Mouse (Mus musculus): Measurements from ENCODE around the gene Magohb. TPM values are rescaled to one million over a fixed set of nuclear protein-coding genes. Genes with fewer than 3 reads are reported as not detected.

The Magohb gene
- polyA plus RNA-seq, 1 experiment from 2014 or later: 50.6 TPM

- Histone ChIP-seq H3K9ac (replicated peaks; ENCODE audit: low read length) (no peak overlapping the region), H3K27ac (ENCODE audit: low read length) (no peak overlapping the region), H3K9me3 (ENCODE audit: low read length) (no peaks in the 10 kb centered on the region), H3K4me3 (ENCODE audit: low read length) (no peak overlapping the region), H3K36me3 (ENCODE audit: insufficient read depth, low read length) (no peaks in the 10 kb centered on the region), H3K27me3 (ENCODE audit: insufficient read depth, low read length) (no peaks in the 10 kb centered on the region), H3K4me2 (replicated peaks; ENCODE audit: low read depth, low read length) (no peak overlapping the region), H3K4me1 (ENCODE audit: insufficient read depth, low read length) (no peaks in the 10 kb centered on the region)
- 78% methylated on average over 5 of the region's 5 CpGs for WGBS
- no peak for ATAC-seq (ENCODE audit: low FRiP score, low TSS enrichment)
Measured at GRCm38 (mm10) chr6:131264175-131264574, 28.9 kb downstream of the Magohb start.

GRCm38 (mm10) chr6:131262778-131263177, 30.3 kb downstream of the Magohb start:
- Histone ChIP-seq H3K9me3 (ENCODE audit: low read length) (no peaks in the 10 kb centered on the region), H3K36me3 (ENCODE audit: insufficient read depth, low read length) (no peaks in the 10 kb centered on the region), H3K4me3 (ENCODE audit: low read length) (no peak overlapping the region), H3K4me2 (replicated peaks; ENCODE audit: low read depth, low read length) (no peak overlapping the region), H3K9ac (replicated peaks; ENCODE audit: low read length) (no peak overlapping the region), H3K27ac (ENCODE audit: low read length) (no peak overlapping the region), H3K27me3 (ENCODE audit: insufficient read depth, low read length) (no peaks in the 10 kb centered on the region), H3K4me1 (ENCODE audit: insufficient read depth, low read length) (no peaks in the 10 kb centered on the region)
- ATAC-seq (ENCODE audit: low FRiP score, low TSS enrichment): no peak
- 73% methylated on average over 3 of the region's 3 CpGs for WGBS

GRCm38 (mm10) chr6:131262009-131262408, 31.0 kb downstream of the Magohb start:
- ATAC-seq (ENCODE audit: low FRiP score, low TSS enrichment): no peak
- Histone ChIP-seq H3K27me3 (ENCODE audit: insufficient read depth, low read length) (no peaks in the 10 kb centered on the region), H3K4me2 (replicated peaks; ENCODE audit: low read depth, low read length) (no peak overlapping the region), H3K4me3 (ENCODE audit: low read length) (no peak overlapping the region), H3K9ac (replicated peaks; ENCODE audit: low read length) (no peak overlapping the region), H3K4me1 (ENCODE audit: insufficient read depth, low read length) (no peaks in the 10 kb centered on the region), H3K9me3 (ENCODE audit: low read length) (no peaks in the 10 kb centered on the region), H3K27ac (ENCODE audit: low read length) (no peak overlapping the region), H3K36me3 (ENCODE audit: insufficient read depth, low read length) (no peaks in the 10 kb centered on the region)
- WGBS: 74% methylated on average over 3 of the region's 3 CpGs

- Histone ChIP-seq H3K9ac (replicated peaks; ENCODE audit: low read length) (no peak within 1 kb of the TSS), H3K4me2 (replicated peaks; ENCODE audit: low read depth, low read length) (no peak within 1 kb of the TSS), H3K4me3 (ENCODE audit: low read length) (no peak within 1 kb of the TSS), H3K27ac (ENCODE audit: low read length) (no peak within 1 kb of the TSS), H3K27me3 (ENCODE audit: insufficient read depth, low read length) (no peaks in the 10 kb centered on the region), H3K4me1 (ENCODE audit: insufficient read depth, low read length) (no peaks in the 10 kb centered on the region), H3K36me3 (ENCODE audit: insufficient read depth, low read length) (no peaks in the 10 kb centered on the region), H3K9me3 (ENCODE audit: low read length) (no peaks in the 10 kb centered on the region)
- ATAC-seq (ENCODE audit: low FRiP score, low TSS enrichment): no peak
- 87% methylated on average over 2 of the region's 2 CpGs for WGBS
Measured at GRCm38 (mm10) chr6:131247206-131247605, 45.8 kb downstream of the Magohb start, which contains the start of gene Klra2. TSS of gene Klra2 (minus strand) at chr6:131247362.

- Histone ChIP-seq H3K36me3 (ENCODE audit: insufficient read depth, low read length) (no peaks in the 10 kb centered on the region), H3K9ac (replicated peaks; ENCODE audit: low read length) (no peak overlapping the region), H3K4me2 (replicated peaks; ENCODE audit: low read depth, low read length) (no peak overlapping the region), H3K27me3 (ENCODE audit: insufficient read depth, low read length) (no peaks in the 10 kb centered on the region), H3K9me3 (ENCODE audit: low read length) (no peaks in the 10 kb centered on the region), H3K27ac (ENCODE audit: low read length) (no peak overlapping the region), H3K4me3 (ENCODE audit: low read length) (no peak overlapping the region), H3K4me1 (ENCODE audit: insufficient read depth, low read length) (no peaks in the 10 kb centered on the region)
- 85% methylated on average over 2 of the region's 2 CpGs for WGBS
- ATAC-seq (ENCODE audit: low FRiP score, low TSS enrichment): no peak
Measured at GRCm38 (mm10) chr6:131245081-131245480, 48.0 kb downstream of the Magohb start.

Other genes starting within 250 kb of the Magohb start
- gene Klra2, start 45.9 kb downstream of the Magohb start, polyA plus RNA-seq (2015; fragmentation: Nextera tagmentation; extraction: Ambion mirVana): 0.25 and 0.28 TPM in 2 replicates
- 3.5 and 4.4 TPM in 2 replicates for gene Styk1, start 60.4 kb upstream of the Magohb start, polyA plus RNA-seq (2015; fragmentation: Nextera tagmentation; extraction: Ambion mirVana)
- gene Ybx3, start 95.2 kb upstream of the Magohb start, polyA plus RNA-seq (2015; fragmentation: Nextera tagmentation; extraction: Ambion mirVana): 32.2 and 35.9 TPM in 2 replicates
- gene 5430401F13Rik, start 193.2 kb upstream of the Magohb start, polyA plus RNA-seq (2015; fragmentation: Nextera tagmentation; extraction: Ambion mirVana): not detected in 2 replicates
- gene Gm6619, start 193.2 kb upstream of the Magohb start, polyA plus RNA-seq (2015; fragmentation: Nextera tagmentation; extraction: Ambion mirVana): not detected in 2 replicates

Measured in kidney, embryonic 16.5 days (tissue).